Mouse (Mus musculus) kidney, adult 2 months (tissue): Measurements from ENCODE around the gene Ppp2r2c.
A peak's percentile ranks its signal among the peaks of the same experiment; 100 is the strongest.

Source experiments
- CTCF ChIP-seq: fragments of 200-500 bp; conservative IDR thresholded peaks from 2 replicates; pipeline ENCODE4 v1.5.1; 2011; ENCODE audit warnings: low read depth, mild to moderate bottlenecking, control low read depth, low read length, moderate library complexity, mixed read lengths; ENCODE audit not compliant: insufficient read depth, insufficient read length
- POLR2A ChIP-seq: fragments of 200-500 bp; IDR thresholded peaks from one replicate; pipeline ENCODE4 v1.6.1; 2011; ENCODE audit warnings: low read depth, low read length, control low read depth

DNA sequence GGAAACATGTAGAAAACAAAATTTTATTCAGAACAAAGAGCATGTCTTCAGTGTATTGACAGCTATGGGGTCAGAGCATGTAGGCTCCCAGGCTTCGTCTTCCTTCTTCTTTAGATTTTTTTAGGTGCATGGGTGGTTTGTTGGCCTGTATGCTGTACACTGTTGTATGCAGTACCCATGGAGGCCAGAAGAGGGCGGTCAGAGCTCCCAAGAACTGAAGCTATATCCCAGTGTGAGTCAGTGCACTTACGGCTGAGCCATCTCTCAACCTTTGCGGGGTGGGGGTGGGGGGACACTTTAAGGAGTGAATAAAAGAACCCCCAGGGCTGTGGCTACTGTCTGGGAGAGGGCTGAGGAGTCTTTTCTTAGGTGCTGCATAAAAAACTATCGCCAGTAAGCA lies 90.5 kb downstream of the Ppp2r2c start:
- peak; percentile 84 for TF ChIP-seq CTCF
- TF ChIP-seq POLR2A: no peak
